Comparison of ENCODE assay signal across 12 mouse cellular contexts in the genomic region with DNA sequence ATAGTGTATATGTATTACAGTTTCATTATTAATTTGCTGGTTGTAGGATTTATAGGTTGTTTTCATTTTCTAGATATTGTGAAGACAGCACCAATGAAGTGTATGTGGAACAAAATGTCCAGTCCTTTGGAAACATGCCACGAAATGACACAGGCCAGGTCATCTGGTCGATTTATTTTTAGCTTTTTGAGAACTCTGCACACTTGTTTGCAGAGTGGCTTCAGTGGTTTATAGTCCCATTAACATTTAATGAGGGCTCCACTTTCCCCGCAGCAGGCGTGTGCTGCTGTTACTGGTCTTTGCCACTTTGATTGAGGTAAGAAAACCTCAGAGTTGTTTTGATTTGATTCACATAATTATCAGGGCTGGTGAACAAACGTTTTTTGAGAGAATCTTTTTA.
DNase-seq lines count a peak whose midpoint lies in the region; ATAC-seq lines count a peak whose summit lies in the region.
"Had no signal": no experiment of that assay in that cellular context is flagged by ENCODE, and none has a peak within 500 bp of the region (broad histone marks: within the 10 kb centered on the region; RNA-seq: fewer than 3 reads in every experiment).

No protein-coding gene starts in this region.

- no peaks in the 10 kb centered on the region for H3K27me3 ChIP-seq in kidney, embryonic 16.5 days (ENCODE audit: insufficient read depth, low read length)
- no peaks in the 10 kb centered on the region for H3K27me3 ChIP-seq in heart, embryonic 12.5 days (replicated peaks)
- H3K27me3 ChIP-seq in forebrain, embryonic 11.5 days (ENCODE audit: control insufficient read depth, insufficient read depth, low read length), result no peaks in the 10 kb centered on the region
- H3K27me3 ChIP-seq: embryonic facial prominence, embryonic 12.5 days; liver, embryonic 15.5 days had no signal

- no peaks in the 10 kb centered on the region for H3K9me3 ChIP-seq in kidney, embryonic 16.5 days (ENCODE audit: low read length)
- H3K9me3 ChIP-seq in heart, embryonic 12.5 days (replicated peaks), result no peaks in the 10 kb centered on the region
- H3K9me3 ChIP-seq in forebrain, embryonic 11.5 days (ENCODE audit: control insufficient read depth, low read length), result no peaks in the 10 kb centered on the region
- H3K9me3 ChIP-seq: embryonic facial prominence, embryonic 12.5 days; hindbrain, embryonic 10.5 days; liver, embryonic 15.5 days had no signal

- H3K4me3 ChIP-seq in kidney, embryonic 16.5 days (ENCODE audit: low read length), result no peak overlapping the region
- no peak overlapping the region for H3K4me3 ChIP-seq in heart, embryonic 12.5 days
- H3K4me3 ChIP-seq in forebrain, embryonic 11.5 days (ENCODE audit: low read depth, low read length), result no peak overlapping the region
- H3K4me3 ChIP-seq: embryonic facial prominence, embryonic 12.5 days; hindbrain, embryonic 10.5 days; layer of hippocampus, adult 2 months; liver, embryonic 15.5 days had no signal

- WGBS in kidney, embryonic 16.5 days, result 17% methylated on average over 5 of the region's 5 CpGs
- 32% methylated on average over 5 of the region's 5 CpGs for WGBS in heart, embryonic 12.5 days
- 14% methylated on average over 5 of the region's 5 CpGs for WGBS in large intestine, adult 2 months
- WGBS in forebrain, embryonic 11.5 days, result 75% methylated on average over 5 of the region's 5 CpGs

- H3K27ac ChIP-seq in kidney, embryonic 16.5 days (ENCODE audit: low read length), result no peak overlapping the region
- H3K27ac ChIP-seq in heart, embryonic 12.5 days (ENCODE audit: poor library complexity, severe bottlenecking), result peak overlapping the region; percentile 60; the same call in 1 of the 2 replicates
- no peak overlapping the region for H3K27ac ChIP-seq in forebrain, embryonic 11.5 days (ENCODE audit: low read depth, low read length)
- H3K27ac ChIP-seq: embryonic facial prominence, embryonic 12.5 days; hindbrain, embryonic 10.5 days; layer of hippocampus, adult 2 months; liver, embryonic 15.5 days had no signal

- DNase-seq in kidney, adult 9 months, result peak; percentile 26
- peak; percentile 6 for DNase-seq in Muller cell, postnatal 12 days (ENCODE audit: inconsistent ontology term)
- peak; percentile 11 for DNase-seq in large intestine, adult 2 months (ENCODE audit: low read depth, low spot score)
- DNase-seq in cerebellum, adult 18-20 months, result no peak
- no peak for DNase-seq in forebrain, embryonic 11.5 days (ENCODE audit: low spot score)
- DNase-seq: cerebellum, postnatal 36 days had no signal

- ATAC-seq in kidney, embryonic 16.5 days (ENCODE audit: low FRiP score, low TSS enrichment), result no peak
- no peak for ATAC-seq in heart, embryonic 12.5 days (ENCODE audit: insufficient number of reproducible peaks, low FRiP score)
- ATAC-seq in forebrain, embryonic 11.5 days (replicated peaks; ENCODE audit: low FRiP score), result no peak

- H3K4me2 ChIP-seq in kidney, embryonic 16.5 days (replicated peaks; ENCODE audit: low read depth, low read length), result no peak overlapping the region
- H3K4me2 ChIP-seq in heart, embryonic 12.5 days, result 0 out of 2 replicates have a peak overlapping the region, but pooled peaks have one; percentile 30
- H3K4me2 ChIP-seq in forebrain, embryonic 11.5 days (ENCODE audit: low read depth, low read length, severe bottlenecking), result no peak overlapping the region
- H3K4me2 ChIP-seq: embryonic facial prominence, embryonic 12.5 days; liver, embryonic 15.5 days had no signal

- H3K4me1 ChIP-seq in kidney, embryonic 16.5 days (ENCODE audit: insufficient read depth, low read length), result peaks cover 19% of the 10 kb centered on the region
- peaks cover 10% of the 10 kb centered on the region; the same call in 1 of the 2 replicates for H3K4me1 ChIP-seq in heart, embryonic 12.5 days (replicated peaks)
- no peaks in the 10 kb centered on the region for H3K4me1 ChIP-seq in forebrain, embryonic 11.5 days (replicated peaks; ENCODE audit: control insufficient read depth, insufficient read depth, low read length)
- H3K4me1 ChIP-seq: hindbrain, embryonic 10.5 days; liver, embryonic 15.5 days had no signal

- no peaks in the 10 kb centered on the region for H3K36me3 ChIP-seq in kidney, embryonic 16.5 days (ENCODE audit: insufficient read depth, low read length)
- no peaks in the 10 kb centered on the region for H3K36me3 ChIP-seq in heart, embryonic 12.5 days
- H3K36me3 ChIP-seq in forebrain, embryonic 11.5 days (ENCODE audit: control insufficient read depth, insufficient read depth, low read length), result no peaks in the 10 kb centered on the region
- H3K36me3 ChIP-seq: embryonic facial prominence, embryonic 12.5 days; hindbrain, embryonic 10.5 days; liver, embryonic 15.5 days had no signal

- H3K9ac ChIP-seq in kidney, embryonic 16.5 days (replicated peaks; ENCODE audit: low read length), result no peak overlapping the region
- no peak overlapping the region for H3K9ac ChIP-seq in heart, embryonic 12.5 days
- H3K9ac ChIP-seq in forebrain, embryonic 11.5 days (ENCODE audit: low read length), result no peak overlapping the region
- H3K9ac ChIP-seq: embryonic facial prominence, embryonic 12.5 days; liver, embryonic 15.5 days had no signal

Comparison
In these comparisons a context has a peak if more than half of its experiments do, and no peak if none do; other contexts are left out.
1. DNase-seq: peak in kidney, adult 9 months (single experiment), Muller cell, postnatal 12 days (single experiment) and large intestine, adult 2 months (single experiment); none in cerebellum, adult 18-20 months (0 of 2) and forebrain, embryonic 11.5 days (single experiment).